Mouse (Mus musculus): ENCODE results near the gene Depdc7. TPM values are rescaled to one million over a fixed set of nuclear protein-coding genes. Genes with fewer than 3 reads are reported as not detected.

Gene Depdc7
- polyA plus RNA-seq, 1 experiment = 6.2 TPM

DNA sequence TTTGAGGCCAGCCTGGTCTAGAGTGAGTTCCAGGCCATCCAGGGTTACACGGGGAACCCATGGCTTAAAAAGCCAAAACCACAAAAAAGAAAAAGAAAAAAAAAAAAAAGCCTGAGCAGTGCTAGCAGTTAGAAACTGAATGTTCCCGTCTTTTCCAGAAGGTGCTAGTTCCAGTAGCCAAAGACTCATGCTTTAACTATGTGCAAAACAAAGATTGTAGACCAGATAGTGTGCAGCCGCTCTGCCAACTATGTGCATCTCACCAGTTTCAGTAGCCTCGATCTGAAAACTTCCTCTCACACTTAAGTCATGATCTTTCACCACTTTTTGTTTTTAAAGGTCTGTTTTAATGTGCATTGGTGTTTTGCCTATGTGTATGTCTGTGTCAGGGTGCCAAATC is 24.9 kb downstream of the Depdc7 start:
- DNase-seq (ENCODE audit: low read depth, low spot score) = no peak
- 73% methylated on average over 4 of the region's 4 CpGs for WGBS

DNA sequence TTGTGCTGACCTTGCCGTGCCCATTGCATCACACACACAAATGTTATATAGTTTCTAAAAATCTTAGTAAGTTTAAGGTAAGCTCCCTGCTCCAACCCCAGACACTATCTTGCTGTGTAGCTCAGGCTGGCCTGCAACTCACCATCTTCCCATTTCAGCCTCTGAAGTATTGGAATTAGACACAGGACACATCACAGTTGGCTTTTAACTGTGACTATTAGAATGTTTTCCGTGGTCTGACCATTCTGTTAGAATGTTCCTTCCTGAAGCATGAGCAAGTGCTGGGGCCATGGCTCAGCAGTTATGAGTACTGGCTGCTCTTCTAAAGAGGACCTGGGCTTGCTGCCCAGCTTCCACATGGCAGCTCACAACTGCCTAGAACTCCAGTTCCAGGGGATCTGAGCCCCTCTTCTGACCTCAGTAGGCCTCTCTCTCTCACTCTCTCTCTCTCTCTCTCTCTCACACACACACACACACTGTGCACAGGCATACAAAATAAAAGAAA is 25.4 kb downstream of the Depdc7 start:
- WGBS = 84% methylated on average over 2 of the region's 2 CpGs

DNA sequence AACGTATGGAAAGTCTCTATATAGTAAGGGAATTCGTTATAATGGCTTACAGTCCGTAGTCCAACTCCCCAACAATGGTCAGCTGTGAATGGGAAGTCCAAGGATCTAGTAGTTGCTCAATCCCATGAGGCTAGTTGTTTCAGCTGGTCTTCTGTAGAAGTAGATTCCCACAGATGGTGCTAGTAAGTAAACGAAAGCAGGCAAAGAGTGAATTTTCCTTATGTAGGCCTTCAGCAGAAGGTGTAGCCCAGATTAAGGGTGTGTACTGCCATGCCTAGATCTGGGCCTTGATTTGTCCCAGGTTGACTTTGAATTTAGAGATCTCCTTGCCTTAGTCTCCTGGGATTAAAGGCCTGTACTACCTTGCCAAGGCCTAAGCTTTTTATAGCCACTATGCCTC is 26.4 kb downstream of the Depdc7 start, which contains the start of gene Pin1rt1:
Pin1rt1 (minus strand) TSS at position 101 of the 400 bp plus-strand sequence.
- no peak for DNase-seq (ENCODE audit: low read depth, low spot score)
- 80% methylated on average over 4 of the region's 4 CpGs for WGBS

More for the DNA sequence above, 25.4 kb downstream of the Depdc7 start:
- no peak for DNase-seq (ENCODE audit: low read depth, low spot score)

DNA sequence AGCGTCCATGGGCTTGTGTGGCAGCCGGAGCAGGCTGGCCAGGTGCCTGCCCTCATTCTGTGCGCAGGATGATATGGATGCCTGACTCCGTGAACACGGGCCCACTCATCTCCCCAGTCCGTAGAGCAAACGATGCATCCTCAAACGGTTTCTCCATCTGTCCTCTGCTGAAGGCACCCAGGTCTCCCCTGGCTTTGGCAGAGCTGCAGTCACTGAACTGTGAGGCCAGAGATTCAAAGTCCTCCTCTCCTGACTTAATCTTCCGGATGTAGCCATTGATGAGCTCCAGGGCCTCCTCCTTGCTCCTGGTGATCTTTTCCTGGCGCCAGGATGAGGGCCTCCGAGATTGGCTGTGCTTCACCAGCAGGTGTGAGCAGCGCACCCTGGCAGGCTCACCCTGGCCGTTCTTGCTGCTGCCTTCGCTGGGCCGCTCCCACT is 28.4 kb downstream of the Depdc7 start:
- WGBS = 53% methylated on average over 15 of the region's 15 CpGs
- no peak for DNase-seq (ENCODE audit: low read depth, low spot score)

DNA sequence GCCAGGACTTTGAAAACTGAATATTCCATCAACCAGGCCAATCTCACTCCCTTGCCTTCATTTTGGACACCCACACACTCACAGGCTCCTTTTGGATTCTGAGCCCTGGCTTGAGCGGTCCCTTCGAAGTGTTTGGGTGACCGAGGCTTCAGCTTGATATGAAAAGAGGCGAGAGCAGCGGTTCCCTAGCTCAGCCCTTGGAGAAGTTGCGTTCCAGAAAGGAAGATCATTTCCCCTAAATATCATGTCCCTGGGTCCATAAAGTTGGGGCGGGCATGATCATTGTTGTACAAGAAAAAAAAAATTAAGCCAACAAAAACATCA is 30.2 kb downstream of the Depdc7 start:
- peak; percentile 6 for DNase-seq (ENCODE audit: low read depth, low spot score)
- 2% methylated on average over 7 of the region's 7 CpGs for WGBS

DNA sequence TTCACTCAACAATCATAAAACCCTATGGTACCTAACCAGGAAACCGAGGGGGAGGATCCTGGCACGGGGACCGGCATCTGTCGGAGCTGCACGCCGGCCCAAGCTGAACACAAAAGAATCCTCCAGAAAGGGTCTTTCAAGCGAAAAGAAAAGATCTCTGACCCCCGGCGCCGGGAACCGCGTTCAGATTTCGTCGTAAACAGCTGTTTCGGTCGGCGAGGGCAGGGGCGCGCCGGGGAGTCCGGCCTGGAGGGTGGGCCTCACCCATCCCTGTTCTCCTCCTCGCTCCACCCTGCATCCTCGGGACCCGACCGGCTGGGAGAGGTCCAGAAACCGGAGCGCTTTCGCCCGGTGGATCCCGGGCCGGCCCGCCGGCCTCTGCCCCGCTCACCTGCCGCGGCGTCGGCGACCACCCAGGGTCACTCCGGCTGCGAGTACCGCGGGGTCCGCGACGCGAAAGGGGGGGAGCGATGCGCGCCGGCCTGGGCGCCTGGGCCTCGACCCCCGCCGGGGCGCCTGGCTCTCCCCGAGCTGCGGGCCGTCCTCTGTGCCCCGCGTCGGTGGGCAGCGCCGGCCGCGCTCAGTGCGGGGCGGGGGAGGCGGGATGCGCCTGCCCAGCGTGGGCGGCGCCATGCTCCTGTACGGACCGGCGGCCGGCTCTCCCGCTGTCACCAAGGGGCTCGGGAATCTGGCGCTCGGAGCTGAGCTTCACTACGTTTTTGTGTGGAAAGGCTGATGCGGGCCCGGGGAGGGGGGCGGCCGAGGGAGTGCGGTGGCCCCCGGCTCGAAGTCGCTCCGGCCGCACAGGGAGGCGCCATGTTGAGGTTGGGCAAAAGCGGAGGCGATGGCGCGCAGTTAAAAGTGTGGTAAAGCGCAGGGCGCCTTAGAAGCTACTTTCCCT is 30.8 kb downstream of the Depdc7 start, which contains the start of gene Tcp11l1:
Tcp11l1 (minus strand) TSS at position 585 of the 901 bp plus-strand sequence.
- WGBS = under 1% methylated on average over 72 of the region's 99 CpGs
- DNase-seq (ENCODE audit: low read depth, low spot score) = peak; percentile 3

DNA sequence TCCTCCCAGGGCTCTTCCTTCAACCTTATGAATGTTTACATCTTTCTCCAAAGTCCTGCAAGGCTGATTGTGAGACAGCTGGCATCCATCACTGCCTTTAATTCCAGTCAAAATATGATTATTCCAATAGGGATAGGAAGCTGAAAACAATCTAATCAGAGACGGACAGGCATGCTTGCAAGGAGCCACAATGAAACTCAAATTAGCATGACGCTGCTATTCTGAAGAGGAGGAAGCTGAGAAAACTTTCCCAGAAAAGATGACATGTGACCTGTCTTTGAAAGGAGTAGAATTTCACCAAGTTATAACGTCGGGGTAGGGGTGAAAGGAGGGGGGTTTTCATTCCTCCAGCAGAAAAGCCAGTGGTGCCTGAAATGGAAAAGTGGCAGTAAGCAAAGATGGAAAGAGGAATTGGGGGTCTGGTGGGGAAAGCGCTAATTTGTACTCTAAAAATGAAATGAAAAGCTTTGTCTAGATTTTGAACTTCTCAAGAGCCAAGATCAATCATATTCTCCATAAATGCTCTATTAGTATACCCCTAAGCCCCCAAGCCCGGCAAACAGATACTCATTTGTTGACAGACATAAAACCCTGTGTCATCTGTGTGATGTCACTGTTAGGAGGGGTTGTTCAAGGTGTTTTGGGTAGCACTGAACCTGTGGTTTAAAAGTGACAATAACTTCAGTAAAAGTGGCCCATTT is 31.9 kb downstream of the Depdc7 start:
- WGBS = 32% methylated on average over 6 of the region's 6 CpGs
- DNase-seq (ENCODE audit: low read depth, low spot score) = no peak

DNA sequence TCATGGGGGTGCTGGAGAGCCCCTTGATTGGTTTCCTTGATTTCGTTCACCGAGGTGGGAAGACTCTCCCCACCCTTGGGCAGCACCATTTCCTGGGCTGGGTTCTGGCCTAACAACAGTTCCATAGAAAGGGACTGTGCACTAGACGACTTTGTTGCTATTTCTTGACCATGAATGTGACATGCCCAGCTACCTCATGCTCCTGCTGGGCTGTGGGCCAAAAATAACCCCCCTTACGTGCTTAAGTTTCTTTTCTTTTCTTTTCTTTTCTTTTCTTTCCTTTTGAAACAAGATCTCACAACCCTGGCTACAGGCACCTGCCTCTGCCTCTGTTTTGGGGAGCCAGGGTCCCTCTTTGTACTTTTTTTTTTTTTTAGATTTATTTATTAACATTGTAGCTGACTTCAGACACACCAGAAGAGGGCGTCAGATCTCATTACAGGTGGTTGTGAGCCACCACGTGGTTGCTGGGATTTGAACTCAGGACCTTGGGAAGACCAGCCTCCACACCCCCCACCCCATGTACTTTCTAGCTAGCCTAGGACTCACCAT is 32.8 kb downstream of the Depdc7 start:
- DNase-seq (ENCODE audit: low read depth, low spot score) = no peak
- 66% methylated on average over 6 of the region's 6 CpGs for WGBS

DNA sequence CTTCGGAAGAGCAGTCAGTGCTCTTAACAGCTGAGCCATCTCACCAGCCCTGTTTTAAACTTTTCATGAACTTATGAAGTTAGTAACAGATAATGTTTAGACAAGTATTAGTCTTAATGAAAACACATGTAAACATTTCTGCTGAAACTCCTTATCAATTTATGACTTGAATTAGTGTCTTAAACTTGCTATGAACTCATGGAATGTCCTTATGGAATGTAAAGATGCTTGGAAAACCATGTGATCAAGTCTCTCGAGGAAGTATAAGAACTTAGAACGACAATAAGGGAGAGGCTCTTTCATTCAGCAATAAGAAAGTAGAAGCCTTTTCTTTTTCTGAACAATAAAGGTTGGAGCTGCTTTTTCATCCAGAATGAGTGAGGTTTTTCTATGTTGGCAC is 38.3 kb downstream of the Depdc7 start:
- 52% methylated on average over 3 of the region's 3 CpGs for WGBS
- no peak for DNase-seq (ENCODE audit: low read depth, low spot score)

DNA sequence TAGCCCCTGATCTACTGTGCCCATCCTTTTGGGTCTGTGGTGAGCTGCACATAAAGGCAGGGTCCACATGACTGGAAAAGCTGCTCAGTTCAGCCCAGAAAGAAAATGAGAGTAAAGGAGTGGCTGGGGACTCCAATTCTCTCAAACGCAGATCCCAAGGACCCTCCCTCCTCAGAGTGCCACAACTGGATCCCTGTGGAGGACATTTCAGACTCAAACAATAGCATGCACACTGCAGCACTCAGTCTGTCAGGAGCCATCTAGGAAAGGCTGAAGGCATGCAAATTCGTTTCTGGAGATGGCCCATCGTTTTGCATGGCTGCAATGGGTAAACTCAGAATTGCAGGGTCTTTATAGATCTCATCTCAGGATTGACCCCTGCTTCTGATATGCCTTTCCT is 39.5 kb downstream of the Depdc7 start:
- WGBS = 81% methylated on average over 3 of the region's 3 CpGs
- DNase-seq (ENCODE audit: low read depth, low spot score) = no peak

DNA sequence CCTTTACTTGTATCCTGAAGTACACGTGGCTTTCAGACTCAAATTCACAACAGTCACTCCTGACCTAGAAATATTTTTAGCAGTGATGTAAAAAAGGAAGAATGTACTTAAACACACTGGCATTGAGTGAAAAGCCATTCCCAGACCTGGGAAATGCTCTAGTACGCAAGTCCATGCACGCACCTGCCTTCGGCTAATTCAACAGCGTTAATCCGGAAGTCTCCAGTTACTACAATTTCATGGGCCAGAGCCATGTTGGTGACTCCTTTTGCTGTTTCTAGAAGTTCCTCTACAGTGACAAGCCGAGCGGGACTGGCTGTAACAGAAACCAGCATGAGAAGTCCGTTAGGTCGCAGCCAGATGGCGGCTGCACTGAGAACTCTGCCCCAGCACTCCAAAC is 43.0 kb downstream of the Depdc7 start:
- no peak for DNase-seq (ENCODE audit: low read depth, low spot score)
- 77% methylated on average over 11 of the region's 11 CpGs for WGBS

DNA sequence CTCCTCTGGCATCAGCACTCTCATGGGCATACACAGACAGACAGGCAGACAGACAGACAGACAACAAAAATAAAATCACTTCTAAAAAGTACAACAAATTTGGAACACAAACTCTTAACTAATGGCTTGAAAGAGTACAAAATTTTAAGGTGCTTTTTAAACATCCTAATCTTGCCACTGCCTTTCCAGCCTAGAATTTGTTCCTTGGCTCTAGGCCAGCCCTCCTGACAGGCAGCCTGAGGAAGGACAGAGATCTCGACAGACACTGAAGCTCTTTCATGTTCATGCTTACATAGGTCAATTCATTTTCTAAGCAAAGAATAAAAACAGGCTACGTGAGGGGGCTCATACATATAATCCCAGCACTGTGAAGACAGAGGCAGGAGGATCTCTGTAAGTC is 50.1 kb downstream of the Depdc7 start:
- 48% methylated on average over 2 of the region's 2 CpGs for WGBS
- no peak for DNase-seq (ENCODE audit: low read depth, low spot score)

DNA sequence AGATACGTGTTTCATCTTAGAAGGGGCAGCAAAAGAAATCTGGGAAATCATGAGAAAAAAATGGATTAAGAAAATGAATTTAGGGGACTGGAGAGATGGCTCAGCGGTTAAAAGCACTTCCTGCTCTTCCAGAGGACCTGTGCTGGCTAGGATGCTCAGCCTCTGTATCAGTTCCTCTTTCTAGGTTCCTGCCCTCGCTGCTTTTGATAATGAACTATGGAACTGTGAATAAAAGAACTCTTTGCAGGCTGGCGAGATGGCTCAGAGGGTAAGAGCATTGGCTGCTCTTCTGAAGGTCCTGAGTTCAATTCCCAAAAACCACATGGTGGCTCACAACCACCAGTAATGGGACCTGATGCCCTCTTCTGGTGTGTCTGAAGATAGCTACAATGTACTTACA is 52.0 kb downstream of the Depdc7 start:
- DNase-seq (ENCODE audit: low read depth, low spot score) = no peak
- WGBS = 83% methylated on average over 4 of the region's 4 CpGs

DNA sequence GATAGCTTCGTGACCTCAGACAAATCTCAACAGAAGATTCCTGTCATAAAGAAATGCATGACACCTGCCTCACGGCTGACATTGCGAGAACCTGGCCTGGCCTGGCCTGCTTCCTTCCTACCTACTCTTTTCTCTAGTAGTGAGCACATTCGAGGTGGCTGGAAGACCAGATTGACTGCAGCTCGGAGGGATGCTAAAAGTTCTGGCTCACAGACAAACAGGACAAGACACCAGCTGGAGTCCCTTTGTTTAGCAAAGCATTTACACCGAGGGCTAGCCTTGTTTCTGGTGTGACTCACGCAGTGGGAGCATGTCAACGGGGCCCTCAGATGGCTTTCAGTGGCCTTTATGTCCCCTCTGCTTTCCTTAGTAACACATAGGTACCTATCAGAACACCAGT is 54.0 kb downstream of the Depdc7 start:
- WGBS = 61% methylated on average over 8 of the region's 8 CpGs
- no peak for DNase-seq (ENCODE audit: low read depth, low spot score)

DNA sequence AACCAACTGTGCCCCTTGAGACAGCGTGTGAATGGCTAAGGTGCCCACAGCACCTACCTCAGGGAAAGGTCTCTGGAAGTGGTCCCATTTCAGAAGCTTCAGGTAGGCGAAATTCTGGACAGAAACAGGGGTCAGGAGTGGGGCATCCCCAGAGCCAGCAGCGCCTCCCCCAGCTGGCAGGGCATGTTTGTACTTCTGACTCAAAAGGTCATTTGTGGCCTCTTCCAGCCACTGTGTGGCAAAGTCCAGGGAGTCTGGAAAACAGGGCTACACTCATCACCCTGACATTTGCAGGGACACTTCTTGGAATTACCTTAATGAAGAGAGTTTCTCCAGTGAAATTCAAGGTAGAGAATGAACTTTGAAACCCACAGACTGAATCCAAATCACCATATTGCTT is 54.4 kb downstream of the Depdc7 start:
- no peak for DNase-seq (ENCODE audit: low read depth, low spot score)

DNA sequence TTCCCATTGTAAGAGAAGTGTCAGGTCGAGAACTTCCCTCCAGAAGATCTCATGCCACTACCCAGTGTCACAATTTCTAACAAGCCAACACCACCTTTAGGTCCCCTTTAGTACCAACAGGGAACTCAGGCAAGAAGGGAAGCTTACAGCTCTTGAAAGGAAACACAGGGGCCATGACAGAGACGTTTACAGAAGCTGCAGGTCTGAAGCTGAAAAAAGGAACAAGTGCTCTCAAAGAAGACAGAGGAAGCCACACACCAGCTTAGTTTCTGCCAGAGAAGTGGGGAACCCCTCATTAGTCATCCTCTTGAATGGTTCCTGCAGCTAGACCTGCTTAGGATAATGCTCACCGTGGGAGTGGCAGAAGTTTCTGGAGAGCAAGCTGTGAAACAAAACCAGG is 55.4 kb downstream of the Depdc7 start:
- DNase-seq (ENCODE audit: low read depth, low spot score) = no peak
- 68% methylated on average over 3 of the region's 3 CpGs for WGBS

More for the DNA sequence above, 54.4 kb downstream of the Depdc7 start:
- 72% methylated on average over 3 of the region's 3 CpGs for WGBS

DNA sequence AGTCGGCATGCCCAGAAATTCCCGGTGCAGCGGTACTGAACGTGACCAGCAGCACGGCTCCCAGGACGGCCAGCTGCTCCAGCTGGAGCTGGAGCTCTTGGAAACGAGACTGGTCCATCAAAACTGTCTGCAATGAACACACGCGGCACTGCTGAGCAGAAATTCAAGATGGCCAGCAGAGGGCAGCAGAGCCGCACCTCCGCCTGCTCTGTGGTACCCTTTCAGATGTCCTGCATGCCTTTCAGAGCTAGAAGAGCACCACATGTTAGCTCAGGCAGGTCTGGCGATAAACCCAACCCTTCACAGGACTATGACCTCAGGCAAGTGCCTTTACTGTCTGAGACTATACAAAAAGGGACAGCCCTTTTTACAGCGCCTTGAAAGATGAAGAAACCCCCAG is 57.3 kb downstream of the Depdc7 start:
- WGBS = 8% methylated on average over 13 of the region's 13 CpGs
- DNase-seq (ENCODE audit: low read depth, low spot score) = peak; percentile 21

DNA sequence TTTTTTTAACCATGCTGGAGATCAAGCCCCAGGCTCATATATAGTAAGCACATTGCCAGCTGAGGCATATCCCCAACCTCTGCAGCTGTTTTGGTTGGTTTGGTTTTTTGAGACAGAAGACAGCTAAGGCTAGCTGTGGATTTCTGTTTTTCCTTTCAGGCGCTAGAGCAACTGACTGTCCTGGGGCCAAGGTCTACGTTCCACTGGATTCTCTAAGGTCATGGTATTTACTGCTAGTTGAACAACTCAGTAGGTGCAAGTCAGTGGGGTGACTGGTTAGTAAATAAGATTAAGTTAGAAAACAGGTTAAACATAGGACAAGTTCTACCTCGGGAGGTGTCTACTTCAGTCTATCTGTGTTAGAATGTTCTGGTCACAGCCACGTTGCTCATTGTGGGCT is 57.9 kb downstream of the Depdc7 start:
- DNase-seq (ENCODE audit: low read depth, low spot score) = no peak
- WGBS = 89% methylated on average over 4 of the region's 4 CpGs

DNA sequence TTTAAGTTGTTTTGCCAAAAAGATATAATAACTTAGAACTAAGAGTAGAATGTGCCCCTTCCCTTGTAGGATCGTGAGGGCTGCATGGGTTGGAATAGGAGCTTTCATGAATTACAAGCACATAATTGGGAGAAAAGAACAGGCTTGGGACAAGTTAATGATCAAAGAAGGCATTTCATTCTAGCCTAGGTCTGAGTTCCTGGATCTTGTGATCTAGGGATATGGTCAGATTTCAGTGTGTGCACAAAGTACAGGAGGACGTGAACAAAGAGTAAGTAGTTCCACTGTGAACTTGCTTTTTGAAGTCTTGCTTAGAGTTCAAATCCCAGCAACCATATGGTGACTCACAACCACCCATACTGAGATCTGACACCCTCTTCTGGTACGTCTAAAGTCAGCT is 65.4 kb downstream of the Depdc7 start:
- no peak for DNase-seq (ENCODE audit: low read depth, low spot score)
- 70% methylated on average over 3 of the region's 3 CpGs for WGBS
